Mouse (Mus musculus) embryonic facial prominence, embryonic 11.5 days (tissue): ENCODE data around the gene Tmem206. TPM values are rescaled to one million over a fixed set of nuclear protein-coding genes. Genes with fewer than 3 reads are reported as not detected.
A peak's percentile ranks its signal among the peaks of the same experiment; 100 is the strongest.

ENCODE experiments used
- ATAC-seq: fragments of 200-750 bp; cut with Nextera tagmentation; replicated peaks from 2 replicates; pipeline ENCODE4 v1.8.0; 2017; ENCODE audit warnings: low read depth; ENCODE audit not compliant: insufficient number of reproducible peaks, low FRiP score, low TSS enrichment
- DNase-seq: peaks from one replicate; pipeline ENCODE4 v3.0.0-alpha.2; 2015; ENCODE audit warnings: low spot score
- H3K27ac ChIP-seq: fragments of 300-500 bp; sonication (generic); replicated peaks from 2 replicates; pipeline ENCODE4 v1.5.1; 2014; ENCODE audit warnings: mild to moderate bottlenecking, low read depth, low read length, control low read depth
- H3K27me3 ChIP-seq: fragments of 300-500 bp; sonication (generic); 2 replicates; pipeline ENCODE4 v1.6.1; 2014; ENCODE audit warnings: mild to moderate bottlenecking, low read length, moderate library complexity, mixed read lengths; ENCODE audit not compliant: control insufficient read depth, insufficient read depth
- H3K36me3 ChIP-seq: fragments of 300-500 bp; sonication (generic); replicated peaks from 2 replicates; pipeline ENCODE4 v1.6.1; 2014; ENCODE audit warnings: low read depth, mild to moderate bottlenecking, low read length, moderate library complexity, mixed read lengths; ENCODE audit not compliant: control insufficient read depth, insufficient read depth
- H3K4me1 ChIP-seq: fragments of 300-500 bp; sonication (generic); 2 replicates; pipeline ENCODE4 v1.6.1; 2014; ENCODE audit warnings: low read length, mixed read lengths; ENCODE audit not compliant: control insufficient read depth, insufficient read depth
- H3K4me2 ChIP-seq: fragments of 300-500 bp; sonication (generic); 2 replicates; pipeline ENCODE4 v1.6.1; 2014; ENCODE audit warnings: low read depth, mild to moderate bottlenecking, control low read depth, low read length, moderate library complexity
- H3K4me3 ChIP-seq: fragments of 300-500 bp; sonication (generic); 2 replicates; pipeline ENCODE4 v1.5.1; 2014; ENCODE audit warnings: low read depth, low read length, control low read depth
- H3K9ac ChIP-seq: fragments of 300-500 bp; sonication (generic); replicated peaks from 2 replicates; pipeline ENCODE4 v1.6.1; 2014; ENCODE audit warnings: mild to moderate bottlenecking, control low read depth, low read length
- H3K9me3 ChIP-seq: fragments of 300-500 bp; sonication (generic); replicated peaks from 2 replicates; pipeline ENCODE4 v1.6.1; 2016; ENCODE audit warnings: mild to moderate bottlenecking, low read length, inconsistent platforms, mixed read lengths; ENCODE audit not compliant: control insufficient read depth
- WGBS: fragments of 180-500 bp; shearing (Covaris S2); extraction: QIAGEN DNeasy Blood & Tissue Kit; methylation state at CpG from one replicate; pipeline ENCODE4 v1.1.7; 2014; 5-methylcytosine and 5-hydroxymethylcytosine counted together
- polyA plus RNA-seq: library from polyadenylated mRNA; unstranded; fragments of >200 nt; fragmentation: Nextera tagmentation; extraction: Ambion mirVana; gene quantifications from 2 replicates; pipeline ENCODE4 v1.2.1, GENCODE M21; 2014

Tmem206 gene
- polyA plus RNA-seq, 1 experiment from 2014 or later, result 29.6 TPM

GRCm38 (mm10) chr1:191313158-191313557 is 12.6 kb upstream of the Tmem206 start:
- no peak for DNase-seq
- Histone ChIP-seq H3K9me3 (no peaks in the 10 kb centered on the region), H3K4me3 (no peak overlapping the region), H3K36me3 (no peaks in the 10 kb centered on the region), H3K4me1 (no peaks in the 10 kb centered on the region; the same call in 1 of the 2 replicates), H3K9ac (no peak overlapping the region), H3K27ac (no peak overlapping the region), H3K4me2 (no peak overlapping the region), H3K27me3 (no peaks in the 10 kb centered on the region)
- WGBS, result 84% methylated on average over 6 of the region's 6 CpGs
- ATAC-seq, result no peak

- 73% methylated on average over 4 of the region's 4 CpGs for WGBS
- H3K36me3 ChIP-seq, result no peaks in the 10 kb centered on the region
- no peaks in the 10 kb centered on the region for H3K27me3 ChIP-seq
- no peak overlapping the region for H3K4me2 ChIP-seq
- ATAC-seq (no peak), DNase-seq (no peak)
- no peak overlapping the region for H3K4me3 ChIP-seq
- no peaks in the 10 kb centered on the region; the same call in 1 of the 2 replicates for H3K4me1 ChIP-seq
- H3K27ac ChIP-seq, result no peak overlapping the region
- no peak overlapping the region for H3K9ac ChIP-seq
- H3K9me3 ChIP-seq, result no peaks in the 10 kb centered on the region
Measured at GRCm38 (mm10) chr1:191313926-191314325, 11.8 kb upstream of the Tmem206 start.

GRCm38 (mm10) chr1:191316818-191317217 is 8.9 kb upstream of the Tmem206 start:
- DNase-seq, result no peak
- ATAC-seq, result no peak

GRCm38 (mm10) chr1:191317591-191318196 is 8.0 kb upstream of the Tmem206 start, which contains the start of gene Nenf:
Gene Nenf (minus strand): TSS chr1:191318194.
- Histone ChIP-seq H3K36me3 (no peaks in the 10 kb centered on the region), H3K4me3 (peak within 1 kb of the TSS; percentile 71), H3K4me1 (no peaks in the 10 kb centered on the region; the same call in 1 of the 2 replicates), H3K27me3 (no peaks in the 10 kb centered on the region), H3K9ac (peak within 1 kb of the TSS; percentile 96), H3K9me3 (no peaks in the 10 kb centered on the region), H3K27ac (no peak within 1 kb of the TSS; the same call in 1 of the 2 replicates), H3K4me2 (peak within 1 kb of the TSS; percentile 86)
- WGBS, result 1% methylated on average over 54 of the region's 54 CpGs
- DNase-seq (peak; percentile 76), ATAC-seq (peak; percentile 93)

More at GRCm38 (mm10) chr1:191316818-191317217, 8.9 kb upstream of the Tmem206 start:
- H3K27me3 ChIP-seq, result no peaks in the 10 kb centered on the region
- no peak overlapping the region for H3K4me3 ChIP-seq
- no peaks in the 10 kb centered on the region; the same call in 1 of the 2 replicates for H3K4me1 ChIP-seq
- H3K36me3 ChIP-seq, result no peaks in the 10 kb centered on the region
- H3K27ac ChIP-seq, result no peak overlapping the region
- H3K4me2 ChIP-seq, result no peak overlapping the region
- no peak overlapping the region for H3K9ac ChIP-seq
- WGBS, result 84% methylated on average over 8 of the region's 8 CpGs
- no peaks in the 10 kb centered on the region for H3K9me3 ChIP-seq

- H3K4me2 ChIP-seq, result no peak overlapping the region
- H3K9ac ChIP-seq, result no peak overlapping the region
- DNase-seq (no peak), ATAC-seq (no peak)
- 73% methylated on average over 4 of the region's 5 CpGs for WGBS
- H3K36me3 ChIP-seq, result no peaks in the 10 kb centered on the region
- H3K27ac ChIP-seq, result no peak overlapping the region
- no peaks in the 10 kb centered on the region; the same call in 1 of the 2 replicates for H3K4me1 ChIP-seq
- no peaks in the 10 kb centered on the region for H3K9me3 ChIP-seq
- H3K4me3 ChIP-seq, result no peak overlapping the region
- no peaks in the 10 kb centered on the region for H3K27me3 ChIP-seq
Measured at GRCm38 (mm10) chr1:191318686-191319085, 7.0 kb upstream of the Tmem206 start.

- ATAC-seq, result no peak
- WGBS, result 85% methylated on average over 3 of the region's 3 CpGs
- no peaks in the 10 kb centered on the region for H3K9me3 ChIP-seq
- H3K4me2 ChIP-seq, result no peak overlapping the region
- H3K9ac ChIP-seq, result no peak overlapping the region
- H3K27ac ChIP-seq, result no peak overlapping the region
- H3K4me1 ChIP-seq, result no peaks in the 10 kb centered on the region
- DNase-seq, result no peak
- no peaks in the 10 kb centered on the region for H3K27me3 ChIP-seq
- no peak overlapping the region for H3K4me3 ChIP-seq
- no peaks in the 10 kb centered on the region for H3K36me3 ChIP-seq
Measured at GRCm38 (mm10) chr1:191323381-191323780, 2.3 kb upstream of the Tmem206 start.

GRCm38 (mm10) chr1:191324733-191325590 is 750 bp upstream of the Tmem206 start:
- Histone ChIP-seq H3K4me1 (no peaks in the 10 kb centered on the region), H3K27me3 (no peaks in the 10 kb centered on the region), H3K27ac (no peak overlapping the region), H3K9ac (peak overlapping the region; percentile 47), H3K9me3 (no peaks in the 10 kb centered on the region), H3K36me3 (no peaks in the 10 kb centered on the region), H3K4me3 (no peak overlapping the region), H3K4me2 (no peak overlapping the region)
- WGBS, result 85% methylated on average over 7 of the region's 7 CpGs
- ATAC-seq (no peak; the same call in 1 of the 2 replicates), DNase-seq (no peak)
